Mouse (Mus musculus): ENCODE results near the gene Kbtbd4. TPM values are rescaled to one million over a fixed set of nuclear protein-coding genes. Genes with fewer than 3 reads are reported as not detected.

Kbtbd4 gene
- polyA plus RNA-seq, 1 experiment from 2014 or later, result 27.4 TPM

Other genes starting within 250 kb of the Kbtbd4 start
- 40.4 and 42.7 TPM in 2 replicates for gene Nup160, start 227.5 kb upstream of the Kbtbd4 start, polyA plus RNA-seq (2015; fragmentation: Nextera tagmentation; extraction: Ambion mirVana)
- gene Fnbp4, start 159.4 kb upstream of the Kbtbd4 start, polyA plus RNA-seq (2015; fragmentation: Nextera tagmentation; extraction: Ambion mirVana), result 79.8 and 87.5 TPM in 2 replicates
- 0.55 and 0.62 TPM in 2 replicates for gene Agbl2, start 122.0 kb upstream of the Kbtbd4 start, polyA plus RNA-seq (2015; fragmentation: Nextera tagmentation; extraction: Ambion mirVana)
- gene Mtch2, start 57.6 kb upstream of the Kbtbd4 start, polyA plus RNA-seq (2015; fragmentation: Nextera tagmentation; extraction: Ambion mirVana), result 232 and 237 TPM in 2 replicates
- gene C1qtnf4, start 18.9 kb upstream of the Kbtbd4 start, polyA plus RNA-seq (2015; fragmentation: Nextera tagmentation; extraction: Ambion mirVana), result 10.3 and 13.5 TPM in 2 replicates
- 211 and 241 TPM in 2 replicates for gene Ndufs3, start 87 bp downstream of the Kbtbd4 start, polyA plus RNA-seq (2015; fragmentation: Nextera tagmentation; extraction: Ambion mirVana)
- 77.6 and 83.4 TPM in 2 replicates for gene Celf1, start 35.6 kb downstream of the Kbtbd4 start, polyA plus RNA-seq (2015; fragmentation: Nextera tagmentation; extraction: Ambion mirVana)
- gene Rapsn, start 130.9 kb downstream of the Kbtbd4 start, polyA plus RNA-seq (2015; fragmentation: Nextera tagmentation; extraction: Ambion mirVana), result 2.0 and 4.5 TPM in 2 replicates
- gene Psmc3, start 149.3 kb downstream of the Kbtbd4 start, polyA plus RNA-seq (2015; fragmentation: Nextera tagmentation; extraction: Ambion mirVana), result 225 and 243 TPM in 2 replicates
- 42.8 and 45.5 TPM in 2 replicates for gene Slc39a13, start 165.7 kb downstream of the Kbtbd4 start, polyA plus RNA-seq (2015; fragmentation: Nextera tagmentation; extraction: Ambion mirVana)
- gene Spi1, start 177.7 kb downstream of the Kbtbd4 start, polyA plus RNA-seq (2015; fragmentation: Nextera tagmentation; extraction: Ambion mirVana), result 9.5 and 13.5 TPM in 2 replicates
- gene Mybpc3, start 213.4 kb downstream of the Kbtbd4 start, polyA plus RNA-seq (2015; fragmentation: Nextera tagmentation; extraction: Ambion mirVana), result 0.50 and 0.67 TPM in 2 replicates

All from stomach, embryonic 15.5 days (tissue).